Mouse (Mus musculus): ENCODE measurements around the gene Dpf2. TPM values are rescaled to one million over a fixed set of nuclear protein-coding genes. Genes with fewer than 3 reads are reported as not detected.

The Dpf2 gene
- polyA plus RNA-seq, 2 experiments from 2014 or later: 123 to 178 TPM

GRCm38 (mm10) chr19:5935691-5936090 is 22.9 kb upstream of the Dpf2 start:
- no peak for ATAC-seq

DNA sequence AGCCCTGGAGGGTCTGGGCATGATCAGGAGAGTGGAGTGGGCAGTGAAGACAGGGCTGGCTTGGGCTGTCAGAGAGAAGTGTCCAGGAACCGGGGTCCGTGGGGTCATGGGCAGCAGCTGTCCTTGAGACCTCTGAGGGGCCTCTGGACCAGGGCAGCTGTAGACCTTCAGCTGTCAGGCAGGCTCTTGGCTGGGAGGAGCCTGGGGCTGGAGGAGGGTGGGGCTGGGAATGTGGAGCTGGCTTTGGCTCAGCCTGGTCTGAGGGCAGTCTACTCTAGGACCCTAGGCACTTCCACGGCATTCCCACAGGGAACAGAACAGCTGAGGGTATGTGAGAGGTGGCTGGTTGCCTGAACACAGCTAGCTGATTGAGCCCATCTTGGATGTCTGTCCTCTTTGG is 22.5 kb upstream of the Dpf2 start:
- ATAC-seq: no peak

- ATAC-seq: no peak
Measured at GRCm38 (mm10) chr19:5929634-5930596, 17.1 kb upstream of the Dpf2 start.

DNA sequence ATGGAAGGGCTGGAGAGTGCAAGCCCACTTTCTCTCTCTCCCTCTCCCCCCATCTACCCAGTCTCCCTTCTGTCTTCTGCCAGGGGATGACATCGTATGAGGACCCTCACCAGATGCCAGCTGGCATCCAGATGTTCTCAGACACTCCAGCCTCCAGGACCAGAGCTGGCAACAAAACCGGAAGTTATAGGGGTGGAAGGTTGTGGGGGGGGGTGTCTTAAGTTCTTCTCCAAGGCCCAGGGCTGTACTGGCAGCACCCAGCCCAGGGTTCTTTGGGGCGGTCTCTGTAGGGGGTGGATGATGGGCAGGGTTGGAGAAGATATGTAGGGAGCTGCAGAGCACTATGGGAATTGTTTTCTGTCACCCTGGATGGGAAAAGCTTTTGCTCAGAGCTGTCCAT is 15.7 kb upstream of the Dpf2 start:
- ATAC-seq: no peak

DNA sequence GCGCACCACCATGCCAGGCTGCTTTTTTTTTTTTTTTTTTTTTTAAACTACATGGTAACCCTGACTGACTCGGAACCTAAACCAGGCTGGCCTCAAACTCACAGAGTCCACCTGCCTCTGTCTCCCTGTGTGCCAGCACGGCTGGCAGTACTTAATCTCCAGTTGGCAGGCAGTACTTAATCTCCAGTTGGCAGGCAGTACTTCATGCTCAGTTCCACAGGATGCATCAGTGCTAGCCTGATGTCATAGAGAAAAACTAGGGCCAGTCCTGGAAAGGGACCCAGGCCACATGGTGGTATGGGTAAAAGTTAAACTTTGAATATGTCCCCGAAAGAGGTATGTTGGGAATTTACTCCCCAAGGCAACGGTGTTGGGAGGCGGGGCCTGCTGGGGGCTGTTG is 15.3 kb upstream of the Dpf2 start:
- ATAC-seq: no peak

DNA sequence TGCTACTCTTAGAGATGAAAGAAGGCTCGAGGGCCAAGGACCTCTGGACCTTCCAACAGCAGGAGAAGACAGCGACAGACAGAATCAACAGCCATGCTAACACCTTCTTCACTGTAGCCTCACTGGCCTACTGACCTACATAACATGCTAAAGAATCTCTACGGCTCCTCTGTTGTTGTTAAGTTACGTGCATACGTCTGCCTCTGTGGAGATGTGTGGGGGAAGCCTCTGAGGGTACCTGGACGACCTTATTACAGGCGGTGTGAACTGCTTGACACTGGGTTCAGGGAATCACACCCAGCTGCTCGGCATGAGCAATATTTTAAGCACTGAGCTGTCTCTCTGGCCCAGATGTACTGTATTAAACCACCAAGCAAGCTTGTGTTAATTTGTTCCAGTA is 14.7 kb upstream of the Dpf2 start:
- no peak for ATAC-seq

GRCm38 (mm10) chr19:5927026-5927425 is 14.2 kb upstream of the Dpf2 start:
- no peak for ATAC-seq

GRCm38 (mm10) chr19:5925311-5925855 is 12.6 kb upstream of the Dpf2 start:
- ATAC-seq: no peak

DNA sequence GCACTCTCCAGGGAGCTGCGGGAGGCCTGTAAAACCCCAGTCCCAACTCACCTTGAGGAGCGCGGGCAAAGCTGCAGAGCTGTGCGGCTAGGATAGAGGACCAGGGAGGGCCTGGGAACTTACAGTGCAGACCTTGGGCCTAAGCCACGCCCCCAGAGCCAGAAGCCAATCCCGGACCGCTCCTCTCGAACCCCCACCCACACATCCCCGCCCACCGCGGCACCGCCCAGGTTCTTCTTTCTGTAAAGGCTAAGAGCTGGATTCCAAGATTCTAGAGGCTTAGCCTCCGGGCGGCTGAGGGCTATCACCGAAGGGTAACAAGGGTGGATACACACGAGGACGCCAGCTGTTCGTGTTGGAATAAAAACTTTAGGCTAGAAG is 11.9 kb upstream of the Dpf2 start, which contains the start of gene Cdc42ep2:
Gene Cdc42ep2 (minus strand): TSS at position 104 of the 381 bp plus-strand sequence.
- peak; percentile 87 for ATAC-seq

DNA sequence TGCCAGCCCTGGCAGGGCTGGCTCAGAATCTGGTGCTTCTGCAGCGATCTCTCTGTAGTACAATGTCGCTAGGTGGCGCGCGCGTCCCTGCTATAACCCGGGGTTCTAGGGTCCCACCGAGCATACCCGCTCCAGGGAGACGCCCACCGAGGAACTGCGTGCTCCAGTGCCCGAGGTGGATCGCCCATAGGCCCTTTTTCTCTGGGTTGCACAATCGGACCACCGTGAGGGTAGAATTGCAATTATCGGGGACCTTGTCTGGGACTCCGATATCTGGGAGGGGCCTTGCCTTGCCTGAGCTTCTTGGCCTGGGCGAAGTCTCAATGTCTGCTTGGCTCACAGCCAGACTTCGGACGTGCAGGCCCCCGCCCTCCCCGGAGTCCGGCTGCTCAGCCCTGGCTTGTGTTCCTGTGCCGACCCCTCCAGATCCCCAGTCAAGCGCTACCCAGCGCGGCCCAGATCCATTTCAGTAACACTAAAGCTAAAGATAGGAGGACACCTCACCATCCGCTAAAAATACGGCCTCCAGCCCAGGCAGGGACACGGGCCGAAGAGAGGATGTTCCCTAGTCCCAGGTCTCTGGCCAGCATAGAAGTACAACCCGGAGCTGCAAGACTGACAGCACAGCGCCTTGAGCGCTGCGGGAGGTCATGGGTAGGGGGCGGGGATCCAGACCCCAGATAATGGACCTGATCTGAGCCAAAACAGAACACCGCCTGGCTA is 11.3 kb upstream of the Dpf2 start:
- ATAC-seq: peak; percentile 40

DNA sequence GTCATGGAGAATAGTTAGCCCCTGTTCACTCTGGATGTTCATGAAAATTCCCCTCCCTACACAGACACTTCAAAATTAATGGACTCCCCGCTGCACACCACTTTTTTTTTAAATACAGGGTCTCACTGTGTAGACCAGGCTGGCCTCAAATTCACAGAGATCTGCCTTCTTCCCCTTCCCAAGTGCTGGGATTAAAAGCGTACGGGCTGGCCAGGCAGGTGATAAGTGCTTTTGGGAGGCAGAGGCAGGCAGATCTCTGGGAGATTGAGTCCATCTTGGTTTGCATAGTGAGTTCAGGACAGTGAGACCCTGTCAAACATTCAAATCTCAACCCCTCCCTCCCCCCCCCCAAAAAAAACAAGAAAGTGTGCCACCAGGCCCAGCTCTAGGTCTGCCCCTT is 10.2 kb upstream of the Dpf2 start:
- ATAC-seq: no peak

GRCm38 (mm10) chr19:5922119-5922942 is 9.5 kb upstream of the Dpf2 start:
- no peak for ATAC-seq

DNA sequence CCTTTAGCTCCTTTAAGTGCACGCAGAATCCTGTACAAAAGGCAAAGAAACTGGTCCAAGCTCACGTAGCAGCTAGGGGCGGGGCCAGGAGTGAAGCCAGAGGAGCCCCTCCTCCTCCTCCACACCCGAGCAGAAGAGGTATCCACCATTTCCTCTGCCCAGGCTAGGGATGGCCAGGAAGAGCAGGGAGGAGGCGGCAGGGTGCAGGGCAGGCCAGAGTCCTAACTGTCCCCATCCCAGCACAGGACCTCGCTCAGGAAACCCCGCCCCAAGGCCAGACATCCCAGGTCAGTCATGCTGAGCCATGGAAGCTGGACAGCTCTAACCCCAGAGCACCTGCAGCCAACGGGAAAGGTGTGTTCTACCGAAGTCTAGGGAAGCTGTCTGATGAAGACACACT is 8.9 kb upstream of the Dpf2 start:
- no peak for ATAC-seq

DNA sequence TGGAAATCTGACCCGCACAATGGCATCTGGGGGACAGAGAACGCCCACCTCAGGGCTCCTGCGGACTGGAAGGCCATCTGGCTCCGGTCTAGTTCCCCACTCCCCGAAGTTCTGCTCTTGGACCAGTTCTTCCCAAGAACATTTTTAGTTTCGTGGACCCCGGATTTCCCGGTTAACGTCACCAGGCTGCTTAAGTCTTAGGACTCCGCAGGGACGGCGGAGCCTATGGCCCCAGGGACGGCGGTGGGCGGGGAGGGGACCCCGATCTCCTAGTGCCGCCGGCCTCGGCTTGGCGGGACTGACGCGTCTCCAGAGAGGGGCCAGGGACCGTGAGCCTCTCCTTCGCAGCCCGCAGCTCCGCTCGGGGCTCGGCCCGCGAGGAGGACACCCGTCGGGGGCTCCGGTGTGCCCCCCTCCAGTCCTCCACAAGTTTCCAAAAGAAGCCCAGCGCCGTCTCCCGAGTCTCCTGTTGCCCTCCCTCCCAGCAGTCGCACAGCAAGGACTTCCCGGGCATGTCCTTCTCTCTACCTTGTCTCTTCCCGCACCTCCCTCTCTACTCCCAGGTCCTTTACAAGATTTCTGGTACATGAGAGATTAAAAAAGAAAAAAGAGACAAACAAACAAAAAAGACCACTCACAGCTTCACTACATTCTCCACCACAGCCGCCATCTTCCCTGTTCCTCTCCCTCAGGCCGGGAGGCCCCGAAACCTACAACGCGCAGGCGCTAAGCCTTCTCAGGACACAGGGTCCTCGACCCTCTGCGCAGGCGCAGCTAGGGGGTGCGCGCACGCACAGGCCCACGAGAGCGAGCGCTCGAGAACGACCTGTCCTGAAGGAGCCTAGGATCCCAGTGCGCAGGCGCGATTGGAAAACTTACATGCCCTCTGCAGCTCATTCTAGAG is 455 bp downstream of the Dpf2 start:
- peak; percentile 89 for ATAC-seq

DNA sequence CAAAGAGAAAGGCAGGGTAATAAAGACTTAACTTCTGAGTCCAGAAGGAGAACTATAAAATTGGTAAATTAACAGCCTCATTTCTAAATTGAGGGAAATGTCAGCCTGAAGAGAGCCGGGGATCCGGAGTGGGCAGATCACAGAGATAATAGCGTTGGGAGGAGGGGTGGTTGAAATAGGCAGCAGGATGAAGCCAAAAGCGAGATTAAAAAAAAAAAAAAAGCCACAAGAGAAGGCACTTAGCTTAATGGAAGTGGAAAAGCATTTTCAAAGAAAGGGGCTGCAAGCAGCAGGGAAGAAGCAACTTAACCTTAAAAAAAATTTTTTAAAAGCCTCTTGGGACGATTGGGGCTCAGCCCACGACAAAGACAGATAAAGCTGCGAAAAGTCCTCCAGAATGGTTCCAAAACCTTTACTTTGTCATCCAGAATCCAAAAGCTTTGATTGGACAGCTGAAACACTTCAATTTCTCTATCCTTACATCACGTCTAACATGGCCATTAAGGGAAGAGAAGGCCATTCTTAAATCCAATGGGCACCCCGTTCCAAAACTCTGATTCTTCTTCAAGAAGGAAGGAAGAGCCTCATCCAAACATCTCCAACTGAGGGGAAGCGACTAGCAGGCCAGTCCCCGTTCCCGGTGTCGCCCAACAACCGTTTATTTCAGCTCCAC is 1.2 kb downstream of the Dpf2 start:
- ATAC-seq: no peak

DNA sequence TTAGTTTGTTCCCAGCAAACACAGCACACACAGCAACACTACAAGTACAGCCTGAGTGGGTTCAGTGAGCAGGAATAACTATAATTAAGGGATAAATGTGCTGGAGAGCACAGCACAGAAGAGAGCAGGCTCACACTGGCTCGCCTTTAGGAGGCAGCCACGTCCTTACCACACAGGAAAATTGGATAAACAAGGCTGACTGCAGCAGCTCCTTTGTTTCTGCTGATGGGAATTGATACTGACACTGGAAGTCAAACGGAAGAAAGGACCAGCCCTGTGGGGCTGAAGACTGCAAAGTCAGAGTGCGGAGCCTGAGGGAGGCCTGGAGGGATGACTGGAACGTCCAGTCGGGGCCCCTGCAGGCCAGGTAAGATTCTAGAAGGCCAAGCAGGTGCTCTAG is 2.6 kb downstream of the Dpf2 start:
- no peak for ATAC-seq

- no peak for ATAC-seq
Measured at GRCm38 (mm10) chr19:5907275-5907674, 5.5 kb downstream of the Dpf2 start.

DNA sequence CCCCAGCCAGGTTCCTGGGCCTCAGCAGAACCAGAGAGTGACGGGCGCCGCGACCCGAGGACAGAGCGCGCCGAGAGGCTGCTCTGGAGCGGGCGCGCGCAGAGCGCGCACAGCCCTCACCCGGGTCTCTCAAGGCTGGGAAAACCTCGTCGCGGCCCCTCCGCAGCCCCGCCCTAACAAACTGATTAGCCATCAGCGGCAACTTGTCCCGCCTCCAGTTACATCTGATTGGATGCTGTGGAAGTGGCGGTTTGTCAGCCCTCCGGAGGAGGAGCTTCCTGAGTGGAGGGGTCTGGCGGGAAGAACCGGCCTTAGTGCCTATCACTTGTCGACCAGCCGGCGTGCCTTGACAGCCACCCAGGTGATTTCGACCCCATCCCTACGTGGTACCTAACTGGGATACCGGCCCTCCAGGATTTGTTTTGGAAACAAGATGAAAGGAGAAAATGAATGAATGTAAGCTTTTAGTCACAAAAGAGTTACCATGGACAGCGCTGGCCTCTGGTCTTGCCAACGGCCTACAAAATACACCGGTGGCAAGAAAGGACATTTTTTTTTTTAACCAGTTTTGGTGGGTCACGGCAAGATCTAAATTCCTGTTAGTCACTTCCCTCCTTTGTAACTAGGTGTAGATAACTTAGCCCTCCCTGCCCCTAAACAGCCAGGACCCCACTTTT is 18.7 kb downstream of the Dpf2 start, which contains the start of gene Tigd3:
Gene Tigd3 (minus strand): TSS at position 148 of the 677 bp plus-strand sequence.
- peak; percentile 95 for ATAC-seq

- no peak for ATAC-seq
Measured at GRCm38 (mm10) chr19:5893282-5894001, 19.4 kb downstream of the Dpf2 start.
